Mouse (Mus musculus) hindbrain, embryonic 11.5 days (tissue): Measurements from ENCODE around the gene Sdhaf1. TPM values are rescaled to one million over a fixed set of nuclear protein-coding genes. Genes with fewer than 3 reads are reported as not detected.
A peak's percentile ranks its signal among the peaks of the same experiment; 100 is the strongest.

Source experiments
- ATAC-seq: fragments of 200-750 bp; cut with Nextera tagmentation; 2 replicates; pipeline ENCODE4 v1.8.0; 2017; ENCODE audit warnings: mild to moderate bottlenecking, moderate TSS enrichment, moderate library complexity; ENCODE audit not compliant: low FRiP score
- DNase-seq: peaks from one replicate; pipeline ENCODE4 v3.0.0-alpha.2; 2015; ENCODE audit warnings: low spot score
- H3K27ac ChIP-seq: fragments of 300-500 bp; sonication (generic); 2 replicates; pipeline ENCODE4 v1.5.1; 2014; ENCODE audit warnings: mild to moderate bottlenecking, low read depth, low read length
- H3K27me3 ChIP-seq: fragments of 300-500 bp; sonication (generic); 2 replicates; pipeline ENCODE4 v1.6.1; 2014; ENCODE audit warnings: mild to moderate bottlenecking, low read length, moderate library complexity, mixed read lengths; ENCODE audit not compliant: control insufficient read depth, insufficient read depth
- H3K36me3 ChIP-seq: fragments of 300-500 bp; sonication (generic); 2 replicates; pipeline ENCODE4 v1.6.1; 2014; ENCODE audit warnings: mild to moderate bottlenecking, low read length, moderate library complexity, mixed read lengths; ENCODE audit not compliant: control insufficient read depth, insufficient read depth
- H3K4me1 ChIP-seq: fragments of 300-500 bp; sonication (generic); replicated peaks from 2 replicates; pipeline ENCODE4 v1.6.1; 2014; ENCODE audit warnings: low read length, mixed read lengths; ENCODE audit not compliant: control insufficient read depth, insufficient read depth
- H3K4me2 ChIP-seq: fragments of 300-500 bp; sonication (generic); replicated peaks from 2 replicates; pipeline ENCODE4 v1.6.1; 2014; ENCODE audit warnings: mild to moderate bottlenecking, low read depth, low read length
- H3K4me3 ChIP-seq: fragments of 300-500 bp; sonication (generic); 2 replicates; pipeline ENCODE4 v1.5.1; 2014; ENCODE audit warnings: low read depth, low read length
- H3K9ac ChIP-seq: fragments of 300-500 bp; sonication (generic); 2 replicates; pipeline ENCODE4 v1.6.1; 2014; ENCODE audit warnings: low read depth, low read length
- H3K9me3 ChIP-seq: fragments of 300-500 bp; sonication (generic); 2 replicates; pipeline ENCODE4 v1.6.1; 2016; ENCODE audit warnings: low read length; ENCODE audit not compliant: control insufficient read depth
- WGBS: fragments of 180-500 bp; shearing (Covaris S2); extraction: QIAGEN DNeasy Blood & Tissue Kit; methylation state at CpG from one replicate; pipeline ENCODE4 v1.1.7; 2014; 5-methylcytosine and 5-hydroxymethylcytosine counted together
- polyA plus RNA-seq: library from polyadenylated mRNA; unstranded; fragments of >200 nt; fragmentation: Nextera tagmentation; extraction: Ambion mirVana; gene quantifications from 2 replicates; pipeline ENCODE4 v1.2.1, GENCODE M21; 2014

Sdhaf1 gene
- polyA plus RNA-seq, 1 experiment from 2014 or later: 20.9 TPM

DNA sequence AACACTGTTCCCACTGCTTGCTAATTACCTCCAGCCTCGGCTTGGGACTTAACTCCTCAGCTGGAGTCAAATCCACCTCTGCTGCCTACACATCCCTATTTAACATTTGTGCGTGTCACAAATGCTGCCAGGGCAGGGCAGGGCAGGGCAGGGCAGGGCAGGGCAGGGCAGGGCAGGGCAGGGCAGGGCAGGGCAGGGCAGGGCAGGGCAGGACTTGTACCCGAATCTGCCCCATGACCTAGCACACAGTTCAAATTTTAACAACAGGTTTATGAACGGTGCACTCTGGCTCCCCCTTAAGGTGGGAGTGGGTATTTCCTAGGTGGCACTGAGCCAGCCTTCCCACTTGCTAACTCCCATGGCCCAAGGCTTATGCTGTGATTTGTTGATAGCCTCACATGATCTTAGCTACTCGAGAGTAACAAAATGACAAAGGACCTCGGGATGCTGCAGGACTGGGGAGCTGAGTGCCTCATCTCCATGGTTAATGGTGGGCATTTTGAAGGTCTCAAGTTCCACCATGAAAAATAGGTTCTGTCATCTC, 29.7 kb upstream of the Sdhaf1 start:
- 0 out of 2 replicates have a peak, but pooled peaks cover 2% of the 10 kb centered on the region for H3K27me3 ChIP-seq
- no peaks in the 10 kb centered on the region for H3K4me1 ChIP-seq
- H3K27ac ChIP-seq: no peak overlapping the region
- no peaks in the 10 kb centered on the region for H3K9me3 ChIP-seq
- no peak overlapping the region for H3K4me3 ChIP-seq
- ATAC-seq (peak; percentile 57; the same call in 1 of the 2 replicates), DNase-seq (peak; percentile 86)
- H3K9ac ChIP-seq: no peak overlapping the region
- 13% methylated on average over 6 of the region's 6 CpGs for WGBS
- H3K4me2 ChIP-seq: no peak overlapping the region
- H3K36me3 ChIP-seq: no peaks in the 10 kb centered on the region; the same call in 1 of the 2 replicates

DNA sequence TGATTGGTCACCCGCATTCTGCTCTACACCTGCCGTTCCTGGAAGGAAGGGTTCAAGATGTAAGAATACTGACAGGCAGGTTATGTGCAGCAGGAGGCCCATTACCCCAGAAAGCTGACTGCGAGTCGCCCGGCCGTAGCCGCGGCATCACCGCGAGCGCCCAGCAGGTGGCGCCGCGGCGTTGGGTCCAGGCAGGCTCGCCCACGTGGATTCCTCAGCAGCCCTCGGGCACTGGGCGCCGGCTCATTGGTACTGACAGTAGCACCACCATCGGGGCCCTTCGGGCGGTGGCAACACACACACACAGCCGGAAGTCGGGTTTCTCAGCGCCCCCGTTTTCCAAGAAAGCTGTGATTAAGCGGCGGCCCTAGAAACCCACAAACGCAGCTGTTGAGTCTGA, 24.1 kb upstream of the Sdhaf1 start:
- no peak overlapping the region for H3K4me3 ChIP-seq
- no peaks in the 10 kb centered on the region for H3K36me3 ChIP-seq
- H3K4me2 ChIP-seq: no peak overlapping the region; the same call in 1 of the 2 replicates
- ATAC-seq (peak; percentile 67; the same call in 1 of the 2 replicates), DNase-seq (peak; percentile 90)
- H3K27me3 ChIP-seq: peaks cover 12% of the 10 kb centered on the region
- H3K27ac ChIP-seq: no peak overlapping the region
- 0 out of 2 replicates have a peak, but pooled peaks cover 2% of the 10 kb centered on the region for H3K4me1 ChIP-seq
- H3K9ac ChIP-seq: no peak overlapping the region
- 2% methylated on average over 30 of the region's 30 CpGs for WGBS
- H3K9me3 ChIP-seq: no peaks in the 10 kb centered on the region

DNA sequence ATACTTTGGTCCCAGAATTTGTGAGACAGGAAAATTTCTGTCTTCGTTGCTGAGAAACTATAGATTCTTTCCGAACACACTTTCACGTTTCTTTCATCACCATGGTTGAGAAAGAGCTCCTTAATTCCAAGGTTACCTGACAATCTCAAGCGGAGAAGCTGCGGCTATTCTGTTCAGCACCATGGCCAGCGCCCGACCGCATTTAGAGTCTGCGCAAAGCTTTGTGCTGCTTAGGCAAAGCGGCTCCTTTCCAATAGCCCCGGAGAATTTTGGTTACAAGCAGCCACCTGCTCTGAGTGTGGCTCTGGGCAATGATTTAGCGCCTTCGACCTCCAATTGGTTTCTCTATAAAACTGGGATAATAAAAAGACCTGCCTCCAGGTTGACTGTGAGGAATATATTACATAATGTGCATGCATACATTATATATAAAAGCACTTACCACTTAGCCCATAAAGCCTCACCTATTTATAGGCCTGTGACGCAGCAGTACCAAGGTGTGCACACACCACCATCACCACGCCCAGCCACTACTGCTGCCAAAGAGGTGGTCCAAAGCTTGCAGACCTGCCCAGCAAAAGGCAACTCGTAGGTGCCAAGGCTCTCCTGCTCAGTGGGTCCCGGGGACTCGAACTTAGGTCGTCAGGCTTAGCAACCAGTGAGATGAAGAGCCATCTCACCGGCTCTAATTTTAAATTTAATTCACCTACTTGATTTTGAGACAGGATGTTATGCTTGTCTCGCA, 23.1 kb upstream of the Sdhaf1 start:
- H3K36me3 ChIP-seq: no peaks in the 10 kb centered on the region
- H3K4me2 ChIP-seq: no peak overlapping the region
- no peak overlapping the region for H3K9ac ChIP-seq
- 0 out of 2 replicates have a peak, but pooled peaks cover 2% of the 10 kb centered on the region for H3K4me1 ChIP-seq
- DNase-seq: peak; percentile 83
- WGBS: 28% methylated on average over 21 of the region's 21 CpGs
- no peak overlapping the region for H3K4me3 ChIP-seq
- no peaks in the 10 kb centered on the region for H3K9me3 ChIP-seq
- peaks cover 12% of the 10 kb centered on the region for H3K27me3 ChIP-seq
- ATAC-seq: no peak
- H3K27ac ChIP-seq: no peak overlapping the region

DNA sequence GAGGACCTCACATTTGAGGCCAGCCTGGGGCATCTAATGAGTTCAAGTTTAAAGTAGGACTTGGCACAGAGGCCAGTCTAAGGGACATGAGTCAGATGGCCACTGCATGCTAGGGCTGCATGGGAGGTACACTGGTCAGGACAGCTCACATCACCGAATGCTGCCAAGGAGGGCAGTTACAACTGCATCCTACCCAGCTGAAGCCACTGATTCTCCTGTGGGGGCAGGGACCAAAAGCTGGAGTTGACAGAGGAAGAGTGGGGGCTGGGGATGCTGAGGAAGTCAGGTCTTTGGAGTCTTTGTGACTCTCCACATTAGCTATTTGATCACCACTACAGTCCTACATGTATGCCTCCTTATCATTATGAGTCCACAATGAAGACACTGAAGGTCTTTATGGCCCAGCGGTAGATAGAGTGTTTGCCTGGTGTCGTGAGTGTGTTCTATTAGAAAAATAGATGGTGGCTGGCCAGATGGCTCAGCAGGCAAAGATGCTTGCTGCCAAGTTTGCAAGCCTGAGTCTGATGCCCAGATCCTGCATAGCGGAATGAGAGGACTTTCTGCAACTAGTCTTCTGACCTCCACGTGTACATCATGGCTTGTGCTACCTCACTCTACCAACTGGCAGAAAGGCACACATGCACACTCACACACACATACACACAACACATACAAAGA, 15.9 kb upstream of the Sdhaf1 start:
- no peak for ATAC-seq
- 73% methylated on average over 5 of the region's 5 CpGs for WGBS

DNA sequence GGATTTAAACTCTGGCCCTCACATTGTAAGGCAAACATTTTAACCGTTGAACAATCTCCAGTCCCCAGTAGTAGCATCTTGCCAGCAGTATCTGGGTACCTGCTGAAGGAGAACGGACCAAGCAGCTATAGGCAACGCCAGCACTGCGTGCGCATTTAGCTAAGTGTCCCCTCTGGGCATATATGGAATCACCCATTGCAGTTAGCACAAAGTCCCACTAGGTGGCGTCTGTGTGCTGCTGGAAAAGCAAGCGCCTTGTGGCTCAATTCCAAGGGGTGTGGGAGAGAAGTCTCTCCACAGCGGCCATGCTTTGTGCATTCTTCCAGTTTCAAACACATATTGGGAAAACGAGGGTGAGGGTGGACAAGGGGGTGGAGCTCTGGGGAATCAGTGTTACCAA, 12.7 kb upstream of the Sdhaf1 start:
- Histone ChIP-seq H3K9ac (no peak overlapping the region), H3K9me3 (no peaks in the 10 kb centered on the region), H3K4me1 (no peaks in the 10 kb centered on the region; the same call in 1 of the 2 replicates), H3K4me2 (no peak overlapping the region), H3K27me3 (peaks cover 4% of the 10 kb centered on the region), H3K36me3 (no peaks in the 10 kb centered on the region), H3K4me3 (no peak overlapping the region), H3K27ac (no peak overlapping the region)
- peak; percentile 48 for ATAC-seq
- peak; percentile 94 for DNase-seq
- 3% methylated on average over 9 of the region's 9 CpGs for WGBS

More for the DNA sequence above, 15.9 kb upstream of the Sdhaf1 start:
- Histone ChIP-seq H3K4me1 (no peaks in the 10 kb centered on the region), H3K27ac (no peak overlapping the region), H3K9me3 (no peaks in the 10 kb centered on the region), H3K4me3 (no peak overlapping the region), H3K36me3 (no peaks in the 10 kb centered on the region), H3K9ac (no peak overlapping the region), H3K27me3 (peaks cover 2% of the 10 kb centered on the region; the same call in 1 of the 2 replicates), H3K4me2 (no peak overlapping the region)
- DNase-seq: no peak

DNA sequence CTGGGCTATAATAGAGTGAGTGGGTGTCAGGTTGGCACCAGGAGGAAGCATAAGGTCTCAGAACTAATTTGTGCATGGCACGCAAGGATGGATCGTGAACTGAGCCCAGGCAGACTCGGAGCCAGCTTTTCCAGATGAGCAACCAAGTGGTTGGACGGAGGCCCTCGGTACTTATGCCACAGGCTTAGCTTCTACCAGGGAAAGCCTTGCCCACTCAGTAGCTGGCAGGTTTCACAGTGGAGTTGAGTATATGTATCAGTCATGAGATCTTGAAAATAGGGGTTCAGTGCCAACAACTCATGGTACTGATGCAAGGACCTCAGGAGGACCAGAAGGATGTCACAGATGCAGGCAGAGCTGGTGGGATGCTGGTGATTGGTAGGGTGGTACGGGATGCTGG, 12.0 kb upstream of the Sdhaf1 start:
- Histone ChIP-seq H3K27me3 (peaks cover 4% of the 10 kb centered on the region), H3K9me3 (no peaks in the 10 kb centered on the region), H3K9ac (no peak overlapping the region), H3K27ac (no peak overlapping the region), H3K4me1 (no peaks in the 10 kb centered on the region; the same call in 1 of the 2 replicates), H3K4me2 (no peak overlapping the region), H3K4me3 (no peak overlapping the region), H3K36me3 (no peaks in the 10 kb centered on the region)
- 81% methylated on average over 6 of the region's 6 CpGs for WGBS
- DNase-seq (no peak), ATAC-seq (no peak)

DNA sequence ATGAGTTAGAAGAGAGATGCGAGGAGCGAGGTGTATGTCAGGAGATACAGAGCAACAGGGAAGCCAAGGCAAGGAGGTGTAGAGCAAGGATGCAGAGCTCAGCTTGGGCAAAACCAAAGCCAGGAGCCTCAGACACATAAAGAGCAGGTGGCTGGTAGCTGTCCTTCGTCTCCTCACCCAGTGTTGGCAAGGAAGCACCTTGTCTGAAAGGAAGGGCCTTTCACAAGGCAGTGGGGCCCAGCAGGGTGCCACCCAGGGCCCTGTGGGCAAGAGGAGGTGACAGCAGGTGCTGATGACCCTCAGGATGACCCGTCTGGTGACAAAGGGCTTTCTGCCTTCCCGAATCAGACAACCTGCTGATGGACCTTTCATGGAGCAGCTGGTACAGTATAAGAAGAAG, 10.9 kb upstream of the Sdhaf1 start:
- ATAC-seq: no peak
- WGBS: 57% methylated on average over 5 of the region's 5 CpGs
- no peak overlapping the region for H3K9ac ChIP-seq
- H3K4me2 ChIP-seq: no peak overlapping the region
- no peaks in the 10 kb centered on the region for H3K9me3 ChIP-seq
- no peaks in the 10 kb centered on the region; the same call in 1 of the 2 replicates for H3K4me1 ChIP-seq
- DNase-seq: no peak
- no peaks in the 10 kb centered on the region for H3K36me3 ChIP-seq
- no peak overlapping the region for H3K27ac ChIP-seq
- peaks cover 4% of the 10 kb centered on the region for H3K27me3 ChIP-seq
- no peak overlapping the region for H3K4me3 ChIP-seq

DNA sequence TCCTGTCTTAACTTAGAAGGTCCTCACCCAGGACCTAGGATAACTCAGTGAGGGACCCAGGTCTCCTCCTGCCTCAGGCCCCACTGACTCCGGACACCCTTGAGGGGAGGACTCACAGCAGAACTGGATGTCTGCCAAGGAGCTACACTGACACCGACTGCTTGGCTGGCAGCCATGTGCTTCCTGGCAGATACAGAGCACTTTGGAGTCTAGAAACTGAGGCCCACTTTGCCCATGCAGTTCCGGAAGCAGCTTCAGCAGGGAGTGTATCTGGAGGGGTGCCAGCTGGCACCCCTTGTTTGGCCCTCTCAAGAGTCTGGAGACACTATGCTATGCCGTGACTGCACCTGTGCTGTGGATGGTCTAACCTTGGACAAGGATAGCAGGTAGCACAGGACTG, 9.7 kb upstream of the Sdhaf1 start:
- no peak for ATAC-seq
- no peaks in the 10 kb centered on the region; the same call in 1 of the 2 replicates for H3K4me1 ChIP-seq

More for the DNA sequence above, 9.7 kb upstream of the Sdhaf1 start:
- H3K4me3 ChIP-seq: no peak overlapping the region
- no peak for DNase-seq
- H3K4me2 ChIP-seq: no peak overlapping the region
- H3K36me3 ChIP-seq: no peaks in the 10 kb centered on the region
- H3K27ac ChIP-seq: no peak overlapping the region
- no peak overlapping the region for H3K9ac ChIP-seq
- peaks cover 4% of the 10 kb centered on the region for H3K27me3 ChIP-seq
- WGBS: 84% methylated on average over 4 of the region's 4 CpGs
- H3K9me3 ChIP-seq: no peaks in the 10 kb centered on the region
